Mouse (Mus musculus): Measurements from ENCODE around the gene Max.

Max gene

DNA sequence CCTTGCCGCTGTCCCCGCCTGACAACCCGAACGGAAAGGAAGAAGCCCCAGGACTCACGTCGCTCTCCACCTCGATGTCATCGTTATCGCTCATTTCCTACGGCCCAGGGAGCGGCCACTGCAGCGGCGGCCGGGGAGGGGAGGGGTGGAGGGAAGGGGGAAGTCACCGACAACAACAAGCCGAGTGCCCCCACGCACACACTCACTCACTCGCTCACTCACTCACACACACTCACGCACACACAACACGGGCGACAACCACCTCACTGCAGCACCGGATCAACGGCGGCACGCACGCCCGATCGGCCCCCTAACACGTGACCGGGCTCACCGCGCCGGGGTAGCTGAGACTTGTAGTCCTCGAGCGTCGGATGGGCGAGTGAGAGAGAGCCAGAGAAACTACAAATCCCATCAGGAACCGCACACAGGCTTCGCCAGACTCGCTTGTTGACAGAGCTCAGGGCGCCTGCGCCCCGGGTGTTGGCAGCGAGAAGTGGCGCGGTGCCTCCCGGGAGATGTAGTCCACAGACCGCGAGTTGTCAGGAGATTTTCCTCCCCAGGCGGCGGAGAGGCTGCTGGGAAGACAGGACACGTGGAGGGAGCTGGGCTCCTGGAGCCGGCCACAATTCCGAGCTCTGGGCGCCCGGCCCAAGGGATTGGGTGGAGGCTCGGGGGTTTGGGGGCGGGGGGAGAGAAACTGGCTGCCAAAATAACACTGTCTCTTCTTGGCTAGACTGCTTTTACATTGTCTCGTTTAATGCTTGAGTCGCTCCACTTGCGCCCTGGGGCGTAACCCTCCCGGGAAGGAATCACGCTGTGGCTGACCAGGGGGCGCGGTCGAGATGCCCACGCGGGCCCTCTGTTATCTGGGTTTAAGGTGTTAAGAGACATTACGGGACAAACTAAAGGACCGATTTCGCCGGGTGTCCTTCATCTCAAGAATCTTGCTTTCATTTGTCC, at the start of gene Max:
TSS of gene Max (minus strand) at position 270 of the 960 bp plus-strand sequence.
- peak; percentile 97 for DNase-seq (ENCODE audit: low read depth)

DNA sequence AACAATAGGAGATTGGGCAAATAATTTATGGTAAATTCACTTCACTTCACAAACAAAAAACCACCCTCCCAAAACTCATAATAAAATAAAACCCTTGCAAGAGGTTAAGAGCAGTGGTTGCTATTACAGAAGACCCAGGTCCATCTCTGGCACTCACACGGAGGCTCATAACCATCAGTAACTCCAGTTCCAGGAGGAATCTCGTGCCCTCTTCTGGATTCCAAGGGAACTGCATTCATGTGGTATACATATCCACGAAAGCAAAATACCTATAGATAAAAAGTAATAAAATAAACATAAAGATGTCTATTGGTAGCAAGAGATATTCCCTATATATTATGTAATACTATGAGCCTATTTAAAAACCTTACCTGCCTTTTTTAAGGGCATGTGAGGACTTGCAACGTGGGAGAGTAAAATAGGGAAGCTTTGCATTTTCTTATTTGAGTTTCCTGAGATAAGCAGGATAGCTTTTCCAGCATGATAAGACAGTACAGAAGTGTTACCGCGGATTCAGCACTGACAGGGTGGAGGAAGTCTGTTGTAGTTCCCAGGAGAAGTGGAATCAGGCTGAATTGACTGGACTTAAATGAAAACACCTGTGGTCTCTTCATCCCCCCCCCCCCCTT, 49.2 kb upstream of the Max start:
- DNase-seq (ENCODE audit: low read depth) = peak; percentile 30

DNA sequence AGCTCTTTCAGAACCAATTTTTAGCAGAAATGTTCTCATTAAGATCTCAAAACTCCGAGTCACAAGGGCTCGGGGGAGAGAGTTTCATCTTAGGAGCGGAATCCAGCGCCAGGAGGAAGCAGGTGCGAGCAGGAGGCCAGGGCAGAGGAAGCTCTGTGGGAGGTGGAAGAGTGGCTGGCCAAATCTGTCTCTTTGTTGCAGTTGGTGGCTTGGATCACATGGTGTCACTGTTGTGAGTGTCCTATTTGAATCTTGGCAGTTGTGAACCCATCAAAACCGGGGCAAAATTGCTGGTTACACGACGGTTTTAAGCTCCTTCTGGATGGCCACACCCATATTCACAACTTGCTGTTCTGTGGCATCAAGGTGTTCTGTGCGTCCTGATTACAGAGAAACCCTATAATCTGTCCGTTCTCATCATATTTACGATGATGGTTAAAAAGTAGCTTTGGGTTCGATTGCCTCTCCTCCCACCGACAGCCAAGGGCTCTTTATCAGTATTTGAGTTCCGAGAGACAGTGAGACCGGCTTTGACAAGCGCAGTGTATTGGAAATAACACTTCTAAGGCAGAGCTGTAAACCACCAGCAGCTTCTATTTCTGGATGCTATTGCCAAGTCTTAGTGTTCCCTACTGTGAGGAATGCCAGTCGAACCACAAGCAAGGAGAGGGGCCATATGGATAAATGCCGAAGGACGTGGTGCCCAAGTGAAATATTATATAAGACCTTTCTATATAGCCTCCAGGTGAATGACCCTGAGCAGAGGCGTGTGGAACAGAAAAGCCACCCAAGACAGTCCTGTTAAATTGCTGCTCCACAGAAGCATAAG, 47.4 kb upstream of the Max start:
- peak; percentile 33 for DNase-seq (ENCODE audit: low read depth)

DNA sequence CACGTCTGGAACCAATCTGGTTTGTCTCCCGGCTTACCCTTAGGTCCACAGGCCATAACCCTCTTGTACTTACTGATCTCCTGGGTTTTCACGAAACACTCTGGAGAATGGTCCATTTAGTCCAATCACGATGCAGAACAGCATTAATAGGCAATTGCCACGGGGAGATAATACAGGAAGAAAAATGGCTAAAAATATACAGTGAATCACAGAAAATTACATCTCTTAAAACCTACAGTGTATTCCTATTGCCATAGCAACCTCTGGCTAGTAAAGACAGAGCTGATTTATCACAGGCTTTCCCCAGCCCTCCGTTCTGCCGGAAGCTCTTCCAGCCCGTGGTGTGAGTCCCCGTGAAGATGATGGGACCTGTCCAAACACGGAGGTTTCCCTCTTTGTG, 42.9 kb upstream of the Max start:
- no peak for DNase-seq (ENCODE audit: low read depth)

DNA sequence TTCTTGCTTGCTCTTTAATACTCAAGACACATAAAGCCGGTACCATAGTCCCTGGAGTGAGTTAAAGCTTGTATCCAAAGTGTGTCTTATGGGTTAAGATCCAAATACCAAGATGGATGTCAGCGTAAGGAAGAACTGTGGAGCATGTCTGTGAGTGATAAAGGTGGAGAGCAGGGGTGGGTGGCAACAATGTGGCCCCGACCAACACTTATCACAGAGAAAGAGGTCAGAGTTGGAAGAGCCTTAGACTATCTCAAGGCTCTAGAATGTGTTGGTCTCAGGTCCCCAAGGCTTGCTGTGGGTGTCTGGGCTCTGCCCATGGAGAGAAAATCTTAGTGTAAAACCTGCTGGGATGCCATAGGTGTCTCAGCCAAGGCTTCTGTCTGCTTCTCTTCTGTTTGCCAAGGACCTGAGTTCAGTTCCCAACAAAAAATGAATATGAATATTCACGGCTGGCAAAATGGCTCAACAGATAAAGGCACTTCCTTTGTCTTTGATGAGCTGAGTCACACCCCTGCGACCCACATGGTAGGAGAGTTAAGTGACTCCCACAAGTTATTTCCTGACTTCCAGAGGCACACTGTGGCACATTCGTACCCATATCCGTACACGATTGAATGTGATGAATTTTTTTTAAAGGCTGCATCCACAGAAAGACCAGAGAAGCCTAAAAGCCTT, 40.7 kb upstream of the Max start:
- peak; percentile 31 for DNase-seq (ENCODE audit: low read depth)

DNA sequence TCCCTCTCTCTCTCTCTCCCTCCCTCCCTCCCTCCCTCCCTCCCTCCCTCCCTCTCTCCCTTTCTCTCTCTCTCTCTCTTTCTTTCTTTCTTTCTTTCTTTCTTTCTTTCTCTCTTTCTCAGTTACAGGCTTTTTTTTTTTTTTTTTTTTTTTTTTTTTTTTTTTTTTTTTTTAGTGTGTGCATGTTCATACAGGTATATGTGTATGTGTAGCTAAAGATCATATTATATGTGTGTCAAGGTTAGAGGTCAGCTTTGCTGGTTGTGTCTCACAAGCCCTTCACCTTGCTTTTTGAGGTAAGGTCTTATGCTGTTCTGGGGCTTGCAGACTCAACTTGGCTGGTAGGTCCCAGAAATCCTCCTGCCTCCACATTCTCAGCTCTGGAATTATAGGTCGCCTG, 39.3 kb upstream of the Max start:
- no peak for DNase-seq (ENCODE audit: low read depth)

DNA sequence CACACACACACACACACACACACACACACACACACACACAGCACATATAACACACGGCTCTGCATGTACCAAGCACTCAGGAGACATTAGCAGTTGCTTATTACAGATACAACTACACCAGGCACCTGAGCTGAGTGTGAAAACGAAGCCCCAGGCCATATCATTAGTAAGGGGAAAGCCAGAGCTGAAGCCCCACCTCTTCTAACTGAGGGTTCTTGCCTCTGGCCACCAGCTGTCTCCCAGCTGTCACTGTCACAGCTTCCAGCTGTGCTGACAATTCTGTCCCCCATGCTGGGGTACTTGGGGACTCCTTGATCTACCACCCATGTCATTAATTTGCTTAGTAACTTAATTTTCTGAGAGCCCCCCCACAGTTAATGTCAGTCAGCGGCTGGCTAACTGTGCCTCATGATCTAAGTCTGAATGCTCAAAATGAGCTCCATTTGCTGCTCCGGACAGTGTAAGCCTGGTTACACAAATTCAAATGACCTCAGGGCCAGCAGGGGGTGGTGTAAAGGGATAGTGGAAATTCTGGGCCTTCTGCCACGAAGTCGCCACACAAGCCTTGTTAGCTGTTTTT, 38.8 kb upstream of the Max start:
- no peak for DNase-seq (ENCODE audit: low read depth)

DNA sequence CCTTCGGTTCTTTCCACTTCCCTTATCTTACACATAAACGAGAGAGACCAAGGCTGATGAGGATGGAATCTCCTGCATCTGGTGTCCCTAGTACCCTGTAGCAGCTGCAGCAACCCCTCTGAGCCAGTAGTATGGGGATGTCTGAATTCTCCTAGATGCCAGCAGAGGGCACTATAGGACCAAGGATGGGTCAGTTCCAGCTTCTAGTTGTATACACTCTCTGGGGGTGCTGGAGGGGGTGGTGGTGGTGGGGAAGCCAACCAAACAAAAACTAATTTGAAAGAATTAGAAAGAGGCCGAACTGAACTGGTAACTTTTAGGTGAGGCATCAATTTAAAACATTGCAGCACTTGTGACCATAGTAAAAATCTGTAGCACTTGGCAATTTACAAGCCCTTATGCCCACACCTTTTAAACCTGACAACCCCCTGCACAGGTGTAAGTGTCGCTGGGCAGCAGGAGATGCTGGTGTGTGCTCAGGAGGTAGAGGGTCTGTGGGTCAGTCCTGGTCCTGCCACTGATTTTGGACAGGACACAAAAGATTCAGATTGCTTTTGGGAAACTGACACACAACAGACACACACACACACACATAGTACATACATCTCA, 38.2 kb upstream of the Max start:
- peak; percentile 65 for DNase-seq (ENCODE audit: low read depth)

DNA sequence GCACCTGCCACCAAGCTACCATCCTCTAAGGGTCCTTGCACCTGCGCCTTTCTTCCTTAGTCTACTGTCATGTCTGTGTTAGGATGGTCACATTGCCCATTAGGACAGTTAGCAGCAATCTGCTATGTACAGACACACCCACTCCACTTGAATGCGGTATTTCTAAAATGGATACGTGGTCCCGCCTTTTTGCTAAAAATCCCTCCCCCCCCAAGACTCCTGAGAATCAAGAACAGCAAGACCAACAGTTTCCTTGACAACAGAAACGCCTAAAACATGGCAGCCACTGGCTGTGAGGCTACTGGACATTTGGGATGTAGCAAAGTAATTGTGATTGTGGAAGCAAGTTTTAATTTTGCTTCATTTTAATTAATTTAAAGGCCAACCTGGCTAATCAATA, 32.8 kb upstream of the Max start:
- no peak for DNase-seq (ENCODE audit: low read depth)

DNA sequence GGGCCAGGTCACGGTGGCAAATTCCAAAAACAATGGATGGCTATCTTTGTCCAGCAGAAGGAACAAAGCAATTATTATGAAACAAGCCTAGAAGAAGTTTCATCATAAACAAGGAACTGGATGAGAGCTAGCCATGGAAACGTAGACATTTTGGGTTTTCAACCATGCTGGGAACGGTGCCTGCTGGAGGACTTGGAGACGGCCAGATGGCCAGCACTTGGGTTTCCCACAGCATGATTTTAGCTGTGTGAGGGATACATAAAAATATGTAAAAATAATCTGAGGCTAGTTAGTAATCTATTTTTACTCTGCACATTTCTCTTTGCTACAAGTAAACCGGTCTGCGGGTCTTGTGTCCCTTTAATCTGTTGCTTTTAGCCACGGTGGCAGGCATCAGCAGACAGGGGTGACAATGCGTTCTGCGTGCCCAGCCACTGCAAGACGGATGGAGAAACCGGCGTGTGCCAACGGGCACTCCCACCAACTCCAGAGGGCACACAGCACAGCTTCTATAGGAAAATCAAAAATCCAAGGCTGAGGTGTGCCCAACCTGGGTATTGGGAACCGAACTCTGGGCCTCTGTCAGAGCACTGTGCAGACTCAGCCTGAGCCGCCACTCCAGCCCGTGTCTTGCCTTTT, 31.0 kb upstream of the Max start:
- DNase-seq (ENCODE audit: low read depth) = no peak

DNA sequence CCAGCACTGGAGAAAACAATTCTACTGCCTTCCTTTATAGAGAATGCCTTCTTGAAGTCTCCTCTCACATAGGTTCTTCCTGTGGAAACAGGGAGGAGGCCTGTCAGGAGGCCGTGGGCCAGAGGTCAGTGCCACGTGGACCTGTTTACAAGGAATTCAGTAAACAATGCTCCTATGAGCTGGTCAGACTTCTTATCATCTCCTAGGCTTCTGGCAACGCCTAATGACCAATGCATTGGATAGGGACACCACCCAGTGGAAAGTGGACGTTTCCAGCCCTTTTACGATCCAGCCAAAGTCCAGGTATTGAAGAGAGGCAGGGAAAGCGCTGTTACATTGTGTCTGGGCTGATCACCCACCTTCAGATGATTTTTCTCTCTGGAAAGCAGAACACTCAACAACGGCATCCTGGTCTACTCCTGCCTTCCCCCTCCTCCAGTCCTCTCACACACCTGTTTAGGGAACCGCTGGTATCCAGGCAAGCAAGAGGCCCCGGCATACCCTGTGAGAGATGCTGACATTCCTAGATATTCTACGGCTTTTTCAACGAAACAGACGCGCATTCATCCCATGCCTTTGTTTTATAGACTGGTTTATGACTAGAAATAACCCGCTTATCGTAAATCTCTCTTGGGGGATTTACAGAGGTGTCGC, 20.9 kb upstream of the Max start:
- DNase-seq (ENCODE audit: low read depth) = no peak

DNA sequence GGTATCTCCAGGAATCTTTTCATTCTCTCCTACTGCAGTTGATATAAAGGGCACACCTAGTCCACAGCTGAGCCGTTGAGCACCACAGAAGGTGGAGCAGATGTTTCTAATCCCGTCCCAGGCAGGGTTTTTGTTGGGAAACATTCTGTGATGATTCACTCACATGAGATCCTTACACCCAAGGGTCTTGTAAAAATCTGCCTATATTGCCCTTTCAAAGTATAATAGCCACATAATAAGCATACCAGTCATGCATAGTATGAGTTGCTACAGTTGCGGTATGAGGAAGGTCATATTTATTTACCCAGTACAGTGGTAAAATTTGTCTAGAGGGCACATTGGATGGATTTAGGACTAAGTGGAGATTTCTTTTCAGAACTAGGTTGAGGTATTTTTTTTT, 17.5 kb upstream of the Max start:
- DNase-seq (ENCODE audit: low read depth) = no peak

DNA sequence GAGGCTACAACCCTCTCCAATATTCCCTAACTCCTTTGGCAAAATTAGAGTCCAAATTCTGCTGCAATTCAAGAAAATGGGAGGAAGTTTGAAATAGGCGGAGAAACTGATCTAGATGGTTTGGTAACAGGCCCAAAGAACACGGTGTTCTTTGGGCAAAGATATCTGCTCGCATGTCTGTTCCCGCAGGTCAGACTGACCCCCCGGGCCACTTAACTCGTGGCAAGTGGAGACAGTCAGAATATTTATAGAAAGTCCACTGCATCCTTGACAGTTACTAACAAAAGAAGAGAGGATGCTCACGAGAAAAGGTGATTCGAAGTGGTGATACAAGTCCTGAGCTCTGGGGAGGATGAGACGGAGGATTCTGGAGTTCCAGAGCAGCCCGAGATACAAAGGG, 10.7 kb upstream of the Max start:
- no peak for DNase-seq (ENCODE audit: low read depth)

DNA sequence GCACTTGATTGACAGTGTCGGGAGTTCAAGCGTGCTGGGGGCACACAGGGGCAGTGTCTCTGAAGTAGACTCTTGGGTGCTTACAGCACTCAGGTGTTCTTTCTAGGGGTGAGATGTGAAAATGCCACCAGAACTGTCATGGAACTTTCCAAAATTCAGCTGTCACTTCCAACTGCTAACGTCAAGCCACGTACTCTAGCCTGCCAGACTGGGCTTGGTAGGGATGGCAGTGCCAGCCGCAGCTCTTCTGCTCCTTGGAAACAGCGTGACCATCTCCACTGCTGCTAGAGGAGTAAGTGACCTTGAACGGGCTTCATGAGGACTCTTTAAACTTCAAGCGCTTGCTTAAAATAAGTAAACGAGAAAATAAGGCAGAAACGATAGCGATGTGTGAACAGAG, 10.2 kb upstream of the Max start:
- DNase-seq (ENCODE audit: low read depth) = no peak

DNA sequence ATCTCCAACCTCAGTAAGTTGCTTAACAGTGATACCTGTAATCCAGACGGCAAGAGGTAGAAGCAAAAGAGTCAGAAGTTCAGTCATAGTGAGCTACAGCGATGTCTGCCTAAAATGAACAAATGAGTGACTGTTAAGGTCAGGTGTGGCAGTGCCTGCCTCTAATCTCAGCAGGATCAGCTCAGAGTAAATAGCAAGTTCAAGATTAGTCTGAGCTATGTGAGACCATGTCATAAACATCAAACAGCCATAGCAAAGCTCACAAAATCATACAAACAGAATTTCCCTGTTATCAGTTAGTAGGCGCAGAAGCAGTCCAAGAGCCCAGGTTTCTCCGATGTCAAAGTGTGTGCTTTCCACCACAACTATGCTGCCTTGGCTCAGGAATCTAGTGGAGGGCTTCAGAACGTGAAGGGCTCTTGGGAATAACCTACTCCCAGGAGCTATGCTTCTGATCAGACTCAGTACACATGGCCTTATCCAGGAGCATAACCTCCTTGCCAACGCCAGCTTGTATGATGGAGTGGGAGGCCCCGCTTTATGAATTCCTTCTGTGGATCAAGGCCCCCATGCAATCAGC, 9.7 kb upstream of the Max start:
- no peak for DNase-seq (ENCODE audit: low read depth)

DNA sequence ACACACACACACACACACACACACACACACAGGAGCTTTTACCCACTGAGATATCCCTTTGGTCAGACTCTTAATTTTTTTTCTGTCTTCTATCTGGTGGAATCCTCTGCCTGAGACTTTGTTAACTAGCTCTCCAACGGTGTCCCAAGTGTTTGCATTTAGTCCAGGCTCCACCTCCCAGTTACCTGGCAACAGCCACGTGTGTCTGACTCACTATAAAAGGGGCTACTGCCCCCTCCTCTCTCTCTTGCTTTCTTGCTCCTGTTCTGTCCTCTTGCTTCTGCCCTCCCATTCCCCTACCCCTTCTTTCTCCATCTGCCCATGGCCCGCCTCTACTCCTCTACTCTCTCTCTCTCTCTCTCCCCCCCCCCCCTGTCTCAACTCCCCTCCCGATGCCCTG, 3.9 kb upstream of the Max start:
- DNase-seq (ENCODE audit: low read depth) = no peak

DNA sequence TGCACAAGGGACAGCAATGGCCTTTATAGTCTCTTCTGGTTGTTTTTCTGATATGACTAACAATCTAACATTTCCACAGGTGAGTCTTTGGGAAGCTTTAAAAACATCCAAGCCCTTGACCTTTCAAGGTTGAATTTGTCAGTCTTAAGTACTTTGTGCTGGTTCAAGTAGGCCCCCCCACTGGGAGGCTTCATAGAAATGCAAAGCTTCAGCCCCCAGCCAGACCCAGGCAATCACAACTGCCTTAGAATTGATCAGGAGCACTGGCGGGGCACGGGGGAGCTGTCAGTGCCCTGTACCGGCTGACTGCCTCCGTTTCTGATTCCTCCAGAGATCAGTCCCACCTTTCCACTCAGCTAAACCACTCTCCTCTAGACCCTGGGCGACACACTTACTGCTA, 3.1 kb upstream of the Max start:
- no peak for DNase-seq (ENCODE audit: low read depth)

DNA sequence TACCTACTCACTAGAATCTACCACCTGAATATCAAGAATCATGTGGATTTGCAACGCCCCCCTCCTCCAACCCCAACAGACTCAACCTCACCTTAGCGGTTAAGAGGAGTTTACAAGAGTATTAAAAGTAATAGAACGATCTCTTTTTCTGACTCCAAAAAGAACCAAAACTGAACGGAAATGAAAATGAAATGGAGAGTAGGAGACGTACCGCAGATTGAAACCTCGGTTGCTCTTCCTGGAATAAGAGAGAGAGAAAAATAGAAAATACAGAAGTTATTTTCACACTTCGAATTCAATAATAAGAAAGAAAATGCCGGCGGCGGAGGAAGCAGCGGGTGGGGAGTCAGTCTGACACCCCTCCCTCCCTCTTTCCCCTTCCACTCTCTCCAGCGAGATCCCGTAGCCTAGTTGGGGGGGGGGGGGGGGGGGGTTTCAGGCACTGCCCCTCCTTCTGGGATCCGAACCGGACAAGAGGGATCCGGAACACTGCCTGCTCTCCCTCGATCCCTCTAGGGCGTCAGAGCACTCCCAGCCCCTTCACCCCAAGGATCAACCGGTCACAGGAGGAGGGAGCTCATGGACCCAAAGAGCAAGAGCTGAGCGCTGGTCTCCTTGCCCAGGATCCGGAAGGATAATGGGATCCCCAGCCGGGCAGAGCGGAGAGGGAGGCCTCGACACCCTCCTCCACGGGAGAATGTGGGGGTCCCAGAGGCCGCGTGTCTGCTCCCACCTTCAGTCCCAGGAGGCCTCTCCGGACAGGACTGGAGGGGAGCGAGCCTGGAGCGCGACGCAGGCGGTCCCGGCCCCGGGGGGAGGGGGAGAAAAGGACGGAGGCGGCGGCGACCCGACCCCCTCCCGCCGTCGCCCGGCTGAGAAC, 709 bp downstream of the Max start:
- no peak for DNase-seq (ENCODE audit: low read depth)

DNA sequence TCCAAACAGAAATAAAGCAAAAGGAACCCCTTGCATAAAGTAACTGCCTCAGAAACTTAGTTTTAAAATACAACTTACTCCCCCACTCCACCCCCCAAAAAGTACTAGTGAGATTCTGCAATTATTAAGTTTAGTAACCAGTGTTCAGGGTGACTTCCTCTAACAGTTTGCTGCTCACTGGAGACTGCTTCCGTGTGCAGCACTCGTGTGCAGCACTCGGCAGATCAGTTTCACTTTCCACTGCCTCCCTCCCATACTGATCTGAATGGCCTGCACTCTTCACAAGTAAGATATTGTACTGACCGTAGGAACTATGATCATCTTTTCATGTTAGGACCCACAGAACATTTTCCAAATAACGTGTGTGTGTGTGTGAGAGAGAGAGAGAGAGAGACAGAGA, 4.3 kb downstream of the Max start:
- no peak for DNase-seq (ENCODE audit: low read depth)
